Mouse (Mus musculus) left cerebral cortex, adult 11 months (tissue): ENCODE measurements around the gene Hpd.
"Not testable (repeated sequence)": the region's sequence is repeated elsewhere in the genome, so short reads cannot be mapped to it uniquely, and the experiment has no call there.

Experiments
- DNase-seq: peaks from one replicate; pipeline ENCODE4 v3.0.0; 2022; ENCODE audit warnings: low spot score

The Hpd gene

DNA sequence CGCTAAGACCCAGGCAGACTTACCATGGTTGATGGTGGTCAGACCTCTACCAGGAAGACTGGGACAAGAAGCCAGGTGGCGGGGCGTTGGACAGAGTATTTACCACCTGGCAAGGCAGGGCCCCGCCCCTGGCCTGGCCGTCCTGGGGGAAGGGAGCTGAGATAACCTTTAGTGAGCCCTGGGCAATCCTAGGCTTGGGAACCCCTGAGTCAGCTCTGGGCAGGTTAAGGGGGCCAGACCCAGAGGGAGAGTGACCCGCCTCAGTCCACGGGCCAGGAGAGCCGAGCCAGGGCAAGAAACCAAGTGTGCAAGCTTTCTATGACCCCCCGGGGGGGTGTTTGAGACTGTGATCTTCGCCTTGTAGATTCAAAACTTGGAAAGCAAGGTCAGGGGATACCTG, at the start of gene Hpd:
Gene Hpd, minus strand, starts transcription at position 77 of the 400 bp plus-strand sequence.
- DNase-seq: no peak

DNA sequence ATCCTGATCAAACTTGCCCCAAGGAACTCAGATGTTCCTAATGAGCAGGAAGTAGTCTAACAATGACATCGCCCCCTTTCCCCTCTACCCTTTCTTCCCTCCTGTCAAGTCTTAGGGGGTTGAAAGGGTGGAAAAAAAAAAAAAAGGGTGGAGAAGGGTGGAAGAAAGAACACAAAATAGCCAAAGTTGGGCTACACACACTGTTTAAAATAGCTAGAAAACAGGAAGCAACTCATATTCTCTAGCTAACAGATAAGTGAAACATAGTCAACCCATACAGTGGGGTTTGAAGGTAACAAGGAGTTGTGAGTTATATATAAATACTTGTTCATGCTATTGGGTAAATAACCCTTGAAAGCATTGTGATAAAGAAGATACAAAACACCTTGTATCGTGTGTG, 49.7 kb upstream of the Hpd start:
- DNase-seq: no peak

DNA sequence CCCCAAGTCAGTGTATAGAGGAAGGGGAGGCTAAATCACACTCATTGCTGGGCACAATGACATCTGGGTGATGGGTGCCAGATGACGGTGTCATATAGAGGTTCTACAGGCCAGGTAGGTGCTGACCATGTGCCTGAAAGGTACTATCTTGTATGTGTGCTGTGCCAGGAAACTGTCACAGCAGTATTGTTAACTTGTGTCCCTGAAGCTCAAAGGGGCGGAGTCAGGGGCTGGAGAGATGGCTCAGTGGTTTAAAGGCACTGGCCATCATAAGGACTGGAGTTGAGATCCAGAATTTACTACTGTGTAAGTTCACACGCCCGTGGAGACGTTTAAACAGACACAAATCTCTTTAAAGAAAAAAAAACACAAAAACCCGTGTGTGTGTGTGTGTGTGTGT, 46.8 kb upstream of the Hpd start:
- no peak for DNase-seq

DNA sequence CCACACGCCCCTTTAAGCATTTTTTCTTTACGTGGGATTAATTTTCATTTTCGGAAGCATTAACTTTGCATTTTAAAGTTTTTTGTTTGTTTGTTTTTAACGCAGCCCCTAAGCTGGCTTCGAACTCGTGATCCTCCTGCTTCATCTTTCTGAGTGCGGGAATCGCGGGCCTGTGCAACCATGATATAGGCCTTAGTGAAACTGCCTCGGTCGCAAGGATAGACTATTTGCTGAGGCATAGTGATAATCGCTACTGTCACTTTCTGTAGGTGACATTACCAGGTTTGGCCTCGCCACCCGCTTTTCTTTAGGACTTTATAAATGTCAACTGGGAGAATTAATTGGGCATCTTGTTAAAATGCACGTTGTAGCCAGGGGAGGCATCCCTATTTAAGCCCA, 46.0 kb upstream of the Hpd start:
- no peak for DNase-seq

GRCm38 (mm10) chr5:123227762-123228523, 45.4 kb upstream of the Hpd start:
- peak; percentile 93 for DNase-seq

- no peak for DNase-seq
These were observed 44.3 kb upstream of the Hpd start for GRCm38 (mm10) chr5:123226851-123227250.

GRCm38 (mm10) chr5:123223861-123224260, 41.3 kb upstream of the Hpd start:
- DNase-seq: not testable (repeated sequence)

- DNase-seq: no peak
These were observed 40.5 kb upstream of the Hpd start for GRCm38 (mm10) chr5:123223051-123223410.

DNA sequence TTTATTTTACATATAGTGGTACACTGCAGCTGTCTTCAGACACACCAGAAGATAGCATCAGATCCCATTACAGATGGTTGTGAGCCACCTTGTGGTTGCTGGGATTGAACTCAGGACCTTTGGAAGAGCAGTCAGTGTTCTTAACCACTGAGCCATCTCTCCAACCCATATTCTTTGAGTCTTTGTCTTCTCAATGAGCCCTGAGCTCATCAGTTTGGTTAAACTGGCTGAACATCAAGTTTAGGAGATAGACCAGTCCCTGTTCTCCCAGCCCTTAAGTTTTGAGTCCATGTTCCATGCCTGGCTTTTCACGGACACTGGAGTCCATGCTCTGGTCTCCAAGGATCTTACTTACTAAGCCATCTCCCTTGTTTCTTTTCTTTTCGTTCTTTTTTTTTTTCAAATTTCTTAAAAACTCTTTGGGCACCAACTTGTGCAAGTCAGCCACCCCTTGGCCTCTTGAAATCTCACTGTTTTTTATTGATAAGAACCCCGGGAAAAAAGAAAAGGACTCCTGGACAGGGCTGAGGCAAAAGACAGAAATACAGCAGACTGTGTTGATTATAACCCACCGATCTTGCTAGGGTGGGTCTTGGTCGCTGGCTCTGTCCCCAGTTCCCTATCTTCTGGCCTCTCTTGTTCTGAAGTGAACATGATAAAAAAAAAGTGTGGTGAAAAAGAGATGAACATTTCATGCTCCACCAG, 40.0 kb upstream of the Hpd start:
- not testable (repeated sequence) for DNase-seq

GRCm38 (mm10) chr5:123203591-123203990, 21.1 kb upstream of the Hpd start:
- DNase-seq: not testable (repeated sequence)

DNA sequence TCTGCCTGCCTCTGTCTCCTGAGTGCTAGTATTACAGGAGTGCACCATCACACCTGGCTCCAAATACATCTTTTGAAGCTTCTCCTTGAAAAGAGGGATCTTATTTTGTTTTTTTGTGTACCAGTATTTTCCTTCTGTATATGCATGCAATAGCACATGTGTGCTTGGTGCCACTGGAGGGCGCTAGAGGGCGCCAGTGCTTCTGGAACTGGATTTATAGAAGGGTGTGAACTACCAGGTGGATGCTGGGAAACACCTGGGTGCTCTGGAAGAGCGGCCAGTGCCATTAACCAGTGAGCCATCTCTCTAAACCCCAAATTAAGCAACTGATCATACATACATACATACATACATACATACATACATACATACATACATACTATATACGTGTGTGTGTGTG, 20.2 kb upstream of the Hpd start:
- DNase-seq: not testable (repeated sequence)

- DNase-seq: no peak
These were observed 19.5 kb upstream of the Hpd start for GRCm38 (mm10) chr5:123201987-123202386.

- DNase-seq: no peak
These were observed 19.0 kb upstream of the Hpd start for GRCm38 (mm10) chr5:123201523-123201892.

GRCm38 (mm10) chr5:123200816-123201522, 18.4 kb upstream of the Hpd start:
- not testable (repeated sequence) for DNase-seq

DNA sequence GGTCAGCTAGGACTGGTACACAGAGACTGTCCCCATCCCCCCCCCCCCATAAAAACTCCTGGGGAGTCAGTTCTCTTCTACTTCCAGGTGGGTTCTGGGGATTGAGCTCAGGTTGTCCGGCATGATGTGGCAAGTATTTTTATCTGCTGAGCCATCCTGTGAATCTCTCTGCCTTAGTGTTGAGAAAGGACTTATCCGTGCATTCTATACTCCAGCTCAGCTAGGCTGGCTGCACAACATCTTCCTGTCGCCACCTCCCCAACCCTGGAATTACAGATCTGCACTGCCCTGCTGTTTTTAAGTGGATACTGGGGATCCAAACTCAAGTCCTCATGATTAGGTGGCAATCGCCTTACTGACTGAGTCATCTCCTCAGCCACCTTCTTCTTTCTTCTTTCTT, 16.0 kb upstream of the Hpd start:
- no peak for DNase-seq

DNA sequence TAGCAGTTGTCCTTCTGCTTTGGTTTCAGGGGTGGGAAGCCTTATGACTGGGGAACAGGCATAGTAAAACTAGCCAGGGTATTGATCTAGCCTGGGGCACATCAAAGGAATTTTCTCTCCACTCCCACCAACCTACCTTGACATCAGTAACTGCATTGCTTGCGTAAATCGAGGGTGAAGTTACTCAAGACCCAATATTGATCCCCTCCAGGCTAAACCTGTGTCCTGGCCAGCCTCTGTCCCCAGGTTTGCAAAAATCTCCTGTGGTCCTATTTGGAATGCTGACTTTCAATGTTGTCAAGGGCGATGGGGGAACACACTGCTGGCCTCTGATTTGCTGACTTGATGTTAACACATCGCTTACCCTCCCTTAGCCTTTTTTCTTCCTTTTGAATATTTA, 14.2 kb upstream of the Hpd start:
- DNase-seq: no peak

DNA sequence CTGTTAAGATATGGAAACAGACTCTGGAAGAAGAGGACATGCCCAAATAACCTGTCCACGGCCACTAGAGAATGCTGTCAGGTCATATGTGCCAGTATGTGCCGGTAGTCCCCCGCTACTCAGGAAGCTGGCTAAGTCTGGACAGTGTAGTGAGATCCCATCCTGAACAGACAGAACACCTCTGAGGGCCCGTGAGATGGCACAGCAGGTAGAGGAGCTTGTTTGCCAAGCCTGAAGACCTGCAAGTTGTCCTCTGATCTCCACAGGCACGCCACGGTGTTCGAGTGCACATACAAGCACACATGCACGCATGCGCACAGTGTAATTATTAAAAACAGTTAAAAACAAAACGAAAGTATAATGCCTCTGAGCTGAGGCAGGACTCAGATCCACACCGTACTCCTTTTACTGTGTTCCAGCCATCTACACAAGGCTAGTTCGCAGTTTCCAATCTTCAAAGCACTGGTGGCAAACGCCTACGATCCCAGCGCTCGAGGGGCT, 13.0 kb upstream of the Hpd start:
- DNase-seq: no peak

GRCm38 (mm10) chr5:123194856-123195255, 12.3 kb upstream of the Hpd start:
- no peak for DNase-seq

DNA sequence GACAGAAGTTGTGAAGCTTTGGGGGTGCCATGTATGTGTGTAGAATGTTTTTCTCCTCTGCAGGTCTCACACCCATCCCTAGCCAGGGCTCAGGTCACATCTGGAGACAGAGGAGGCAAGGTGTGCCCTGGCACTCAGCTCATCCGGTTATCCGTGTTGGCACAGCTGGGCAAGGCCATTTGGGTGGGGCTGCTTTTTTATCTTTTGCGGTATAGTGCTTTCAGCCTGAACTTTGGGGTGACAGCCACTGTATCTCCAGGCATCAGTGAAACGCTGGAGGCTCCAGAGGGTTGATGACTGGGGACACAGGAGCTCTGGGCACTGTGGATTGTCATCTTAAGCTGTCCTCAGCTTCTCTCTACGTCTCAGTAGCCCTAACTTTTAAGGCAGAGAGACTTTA, 10.9 kb upstream of the Hpd start:
- no peak for DNase-seq

- DNase-seq: no peak
These were observed 10.2 kb upstream of the Hpd start for GRCm38 (mm10) chr5:123192606-123193150.

DNA sequence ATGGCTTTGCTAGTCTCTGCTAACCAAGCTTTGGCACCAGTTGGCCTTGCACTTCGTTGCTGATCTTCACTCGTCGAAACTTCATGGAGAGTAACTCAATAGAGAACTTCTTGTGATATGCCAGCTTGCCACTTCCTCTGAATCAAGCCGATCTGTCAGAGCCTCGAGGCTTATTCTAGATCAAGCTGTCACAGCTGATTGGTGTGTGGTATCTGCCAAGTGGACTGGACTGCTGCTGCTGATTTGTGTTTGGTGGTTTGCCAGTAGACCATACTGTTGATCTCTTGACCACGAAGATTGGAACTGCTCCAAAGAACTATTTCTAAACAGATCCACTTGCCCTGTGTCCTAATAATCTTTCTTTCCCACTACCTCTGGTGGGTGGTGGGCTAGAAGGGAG, 8.9 kb upstream of the Hpd start:
- no peak for DNase-seq

GRCm38 (mm10) chr5:123190912-123191311, 8.4 kb upstream of the Hpd start:
- no peak for DNase-seq

DNA sequence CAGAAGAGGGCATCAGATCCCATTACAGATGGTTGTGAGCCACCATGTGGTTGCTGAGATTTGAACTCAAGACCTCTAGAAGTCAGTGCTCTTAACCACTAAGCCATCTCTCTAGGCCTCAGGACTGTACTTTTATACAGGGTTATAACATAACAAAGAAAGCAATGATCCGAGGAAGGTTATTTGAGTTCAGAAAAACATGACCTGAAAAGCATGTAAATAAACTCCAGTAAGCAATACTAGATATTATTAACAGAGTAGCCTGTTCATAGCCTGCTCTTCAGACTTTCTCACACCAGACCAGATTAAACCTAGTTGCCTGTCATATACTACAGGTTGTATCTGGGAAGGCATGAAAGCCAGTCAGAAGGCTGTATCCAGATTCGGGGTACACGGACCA, 4.8 kb upstream of the Hpd start:
- no peak for DNase-seq
